Mouse (Mus musculus): ENCODE data around the gene Ank2. TPM values are rescaled to one million over a fixed set of nuclear protein-coding genes. Genes with fewer than 3 reads are reported as not detected.

Gene Ank2
- polyA plus RNA-seq, 1 experiment from 2014 or later = 25.8 TPM

DNA sequence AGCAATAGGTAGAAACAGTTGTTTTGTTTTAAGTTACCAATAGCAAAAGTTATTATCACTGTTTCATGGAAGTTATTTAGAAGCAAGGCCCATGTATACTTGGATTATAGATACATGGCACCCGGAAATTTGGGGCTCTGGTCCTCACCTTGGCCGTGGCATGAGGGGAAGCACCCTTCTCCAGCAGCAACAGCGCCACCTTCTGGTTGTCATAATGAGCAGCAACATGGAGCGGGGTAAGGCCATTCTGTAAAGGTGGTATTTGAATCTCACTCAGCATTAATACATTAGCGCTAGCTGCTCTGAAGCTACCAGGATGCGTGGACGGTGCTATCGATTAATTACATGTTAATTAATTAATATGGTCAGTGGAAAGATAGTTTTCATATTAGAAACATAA lies 486.6 kb downstream of the Ank2 start:
- no peaks in the 10 kb centered on the region for H3K27me3 ChIP-seq (ENCODE audit: insufficient read depth, poor library complexity, severe bottlenecking)
- H3K4me3 ChIP-seq = no peak overlapping the region
- H3K36me3 ChIP-seq = peaks cover 19% of the 10 kb centered on the region; the same call in 1 of the 2 replicates
- no peak for DNase-seq (ENCODE audit: low spot score)
- H3K9me3 ChIP-seq = no peaks in the 10 kb centered on the region
- H3K27ac ChIP-seq = no peak overlapping the region
- 48% methylated on average over 8 of the region's 8 CpGs for WGBS
- H3K4me1 ChIP-seq = no peaks in the 10 kb centered on the region

DNA sequence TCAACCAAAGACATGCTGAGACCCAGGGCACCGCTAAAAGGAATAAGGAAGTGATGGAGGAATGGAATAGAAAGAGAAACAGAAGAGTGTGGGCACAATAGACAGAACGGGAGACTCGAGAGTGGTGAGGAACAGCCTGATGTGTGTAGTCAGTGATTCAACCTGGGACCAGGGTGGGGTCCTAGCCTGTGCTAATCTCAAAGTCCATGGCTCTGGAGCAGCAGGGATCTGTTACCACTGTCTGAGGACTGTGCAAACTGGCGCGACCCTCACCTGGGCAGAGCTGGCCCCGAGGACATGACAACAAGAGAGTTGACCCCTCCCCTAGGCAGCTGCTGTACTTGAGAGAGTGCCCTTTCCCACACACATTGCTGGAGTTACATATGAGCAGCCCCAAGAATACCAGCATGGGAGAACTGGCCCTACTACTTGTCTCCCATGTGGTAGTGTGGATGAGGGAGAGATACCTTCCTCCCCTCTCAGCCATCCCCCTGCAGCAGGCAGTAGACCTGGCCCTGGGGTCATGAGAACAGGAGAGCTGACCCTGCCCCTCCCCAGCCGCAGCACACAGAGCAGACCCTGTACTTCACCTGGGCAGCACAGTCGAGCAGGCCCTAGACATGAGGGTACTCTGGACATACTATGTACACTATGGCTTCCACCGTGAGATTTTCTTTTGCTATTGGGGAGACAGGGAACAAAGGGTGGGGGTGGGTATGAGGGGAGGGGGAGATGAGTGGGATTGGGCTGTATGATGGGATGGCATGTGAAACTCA lies 493.1 kb downstream of the Ank2 start:
- no peaks in the 10 kb centered on the region for H3K9me3 ChIP-seq
- DNase-seq (ENCODE audit: low spot score) = no peak
- no peaks in the 10 kb centered on the region for H3K4me1 ChIP-seq
- H3K27me3 ChIP-seq (ENCODE audit: insufficient read depth, poor library complexity, severe bottlenecking) = no peaks in the 10 kb centered on the region
- 94% methylated on average over 9 of the region's 9 CpGs for WGBS
- H3K4me3 ChIP-seq = no peak overlapping the region
- H3K27ac ChIP-seq = no peak overlapping the region
- H3K36me3 ChIP-seq = peaks cover 12% of the 10 kb centered on the region; the same call in 1 of the 2 replicates

GRCm38 (mm10) chr3:127004860-127005633 lies 494.1 kb downstream of the Ank2 start:
- Histone ChIP-seq H3K9me3 (no peaks in the 10 kb centered on the region), H3K4me1 (no peaks in the 10 kb centered on the region), H3K4me3 (no peak overlapping the region), H3K27ac (no peak overlapping the region), H3K36me3 (peaks cover 8% of the 10 kb centered on the region; the same call in 1 of the 2 replicates), H3K27me3 (ENCODE audit: insufficient read depth, poor library complexity, severe bottlenecking) (no peaks in the 10 kb centered on the region)
- 69% methylated on average over 9 of the region's 9 CpGs for WGBS
- no peak for DNase-seq (ENCODE audit: low spot score)

DNA sequence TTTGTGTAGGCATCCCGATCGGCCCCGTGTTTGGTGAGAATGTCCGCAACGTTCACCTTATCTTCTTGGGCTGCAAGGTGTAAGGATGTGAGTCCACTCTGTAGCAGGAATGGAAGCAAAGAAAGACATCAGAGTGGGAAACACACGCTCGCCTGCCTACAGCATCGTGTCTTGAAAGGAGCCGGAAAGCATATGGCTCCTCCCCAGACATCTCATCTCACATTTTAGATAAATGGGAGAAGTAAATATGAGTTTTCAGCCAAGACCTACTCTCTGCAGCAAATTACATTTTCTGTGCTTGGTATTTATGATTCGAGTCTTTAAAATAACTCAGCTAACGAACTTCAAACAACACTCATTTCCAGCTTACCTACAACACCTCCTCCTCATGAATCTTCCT lies 495.2 kb downstream of the Ank2 start:
- no peak for DNase-seq (ENCODE audit: low spot score)
- no peak overlapping the region for H3K4me3 ChIP-seq
- no peaks in the 10 kb centered on the region for H3K9me3 ChIP-seq
- WGBS = 91% methylated on average over 11 of the region's 11 CpGs
- peaks cover 6% of the 10 kb centered on the region; the same call in 1 of the 2 replicates for H3K36me3 ChIP-seq
- no peaks in the 10 kb centered on the region for H3K27me3 ChIP-seq (ENCODE audit: insufficient read depth, poor library complexity, severe bottlenecking)
- no peaks in the 10 kb centered on the region for H3K4me1 ChIP-seq
- H3K27ac ChIP-seq = no peak overlapping the region

GRCm38 (mm10) chr3:126998742-126999112 lies 500.4 kb downstream of the Ank2 start:
- DNase-seq (ENCODE audit: low spot score) = no peak

GRCm38 (mm10) chr3:126998008-126998741 lies 501.0 kb downstream of the Ank2 start:
- DNase-seq (ENCODE audit: low spot score) = no peak
- Histone ChIP-seq H3K4me1 (peaks cover 12% of the 10 kb centered on the region), H3K4me3 (peak overlapping the region; percentile 45), H3K9me3 (no peaks in the 10 kb centered on the region), H3K27me3 (ENCODE audit: insufficient read depth, poor library complexity, severe bottlenecking) (no peaks in the 10 kb centered on the region), H3K27ac (peak overlapping the region; percentile 31; the same call in 1 of the 2 replicates), H3K36me3 (no peaks in the 10 kb centered on the region)
- 13% methylated on average over 12 of the region's 12 CpGs for WGBS

More at GRCm38 (mm10) chr3:126998742-126999112, 500.4 kb downstream of the Ank2 start:
- WGBS = 10% methylated on average over 8 of the region's 8 CpGs
- Histone ChIP-seq H3K36me3 (no peaks in the 10 kb centered on the region), H3K4me1 (peaks cover 12% of the 10 kb centered on the region), H3K9me3 (no peaks in the 10 kb centered on the region), H3K4me3 (peak overlapping the region; percentile 45), H3K27ac (peak overlapping the region; percentile 31; the same call in 1 of the 2 replicates), H3K27me3 (ENCODE audit: insufficient read depth, poor library complexity, severe bottlenecking) (no peaks in the 10 kb centered on the region)

- Histone ChIP-seq H3K36me3 (no peaks in the 10 kb centered on the region), H3K4me3 (peak overlapping the region; percentile 45), H3K27me3 (ENCODE audit: insufficient read depth, poor library complexity, severe bottlenecking) (no peaks in the 10 kb centered on the region), H3K4me1 (peaks cover 12% of the 10 kb centered on the region), H3K9me3 (no peaks in the 10 kb centered on the region), H3K27ac (peak overlapping the region; percentile 31; the same call in 1 of the 2 replicates)
- WGBS = 13% methylated on average over 17 of the region's 17 CpGs
- no peak for DNase-seq (ENCODE audit: low spot score)
Observed at GRCm38 (mm10) chr3:126997391-126998007, 501.7 kb downstream of the Ank2 start.

DNA sequence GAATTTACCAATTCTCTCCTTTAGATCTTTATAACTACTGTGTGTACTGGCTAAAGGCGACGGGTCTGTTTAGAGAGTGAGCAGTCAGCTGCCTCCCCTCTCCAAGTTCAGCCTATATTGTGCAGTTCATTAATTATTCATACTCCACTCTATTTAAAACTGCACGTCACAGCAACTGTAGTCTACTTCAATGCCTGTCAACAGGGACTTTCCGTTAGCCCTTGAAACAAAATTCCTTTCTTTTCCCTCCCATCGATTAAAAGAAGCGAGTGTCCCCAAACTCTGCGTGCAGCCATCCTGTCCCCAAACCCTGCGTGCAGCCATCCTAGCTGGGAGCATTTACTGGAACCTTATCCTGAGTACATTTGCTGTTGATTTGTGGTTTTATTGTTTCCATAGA lies 502.4 kb downstream of the Ank2 start:
- whole genome bisulfite sequencing = 85% methylated on average over 8 of the region's 8 CpGs
- H3K27ac ChIP-seq = no peak overlapping the region
- H3K4me3 ChIP-seq = no peak overlapping the region
- peaks cover 12% of the 10 kb centered on the region for H3K4me1 ChIP-seq
- H3K36me3 ChIP-seq = no peaks in the 10 kb centered on the region
- H3K9me3 ChIP-seq = no peaks in the 10 kb centered on the region
- no peaks in the 10 kb centered on the region for H3K27me3 ChIP-seq (ENCODE audit: insufficient read depth, poor library complexity, severe bottlenecking)
- DNase-seq (ENCODE audit: low spot score) = no peak

DNA sequence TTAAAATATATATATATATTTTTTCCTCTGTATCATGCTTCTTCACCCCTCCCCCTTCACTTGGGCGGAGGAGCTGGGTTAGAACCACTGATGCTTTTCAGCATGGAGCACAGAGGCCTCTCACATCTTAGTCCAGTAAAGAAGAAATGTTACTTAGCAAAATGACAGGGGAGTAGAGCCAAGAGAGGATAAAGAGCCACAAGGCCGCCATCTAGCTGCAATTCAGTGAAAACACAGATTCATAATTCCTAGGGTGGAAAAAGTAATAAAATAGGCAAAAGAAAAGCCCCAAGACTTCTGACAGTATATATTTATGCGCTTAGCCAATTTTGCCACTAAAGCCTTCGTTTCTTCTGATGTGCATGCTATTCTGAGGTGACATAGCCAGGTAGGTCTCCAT lies 503.2 kb downstream of the Ank2 start:
- no peak overlapping the region for H3K27ac ChIP-seq
- no peak overlapping the region for H3K4me3 ChIP-seq
- H3K9me3 ChIP-seq = no peaks in the 10 kb centered on the region
- no peaks in the 10 kb centered on the region for H3K27me3 ChIP-seq (ENCODE audit: insufficient read depth, poor library complexity, severe bottlenecking)
- DNase-seq (ENCODE audit: low spot score) = no peak
- H3K4me1 ChIP-seq = peaks cover 12% of the 10 kb centered on the region
- H3K36me3 ChIP-seq = no peaks in the 10 kb centered on the region
- WGBS = 73% methylated on average over 4 of the region's 4 CpGs

DNA sequence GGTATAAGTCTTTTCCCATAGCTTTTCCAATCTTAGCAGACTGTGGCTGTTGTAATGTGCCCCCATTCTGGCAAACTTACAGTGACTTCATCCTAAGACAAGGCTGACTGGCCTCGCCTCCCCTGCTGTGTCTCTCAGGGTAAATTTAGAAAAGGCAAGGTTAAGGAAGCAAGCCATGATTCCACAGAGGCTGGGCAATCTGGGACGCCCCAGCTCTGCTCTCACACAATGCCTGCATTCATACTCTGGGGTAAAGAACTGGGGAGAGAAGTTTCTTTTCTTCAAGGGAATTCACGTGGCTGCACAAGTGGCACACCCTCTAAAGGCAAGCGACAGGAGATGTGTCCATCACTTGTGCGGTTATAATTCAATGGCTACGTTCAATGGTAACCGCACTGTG lies 505.0 kb downstream of the Ank2 start:
- Histone ChIP-seq H3K9me3 (no peaks in the 10 kb centered on the region), H3K4me3 (no peak overlapping the region), H3K36me3 (no peaks in the 10 kb centered on the region), H3K4me1 (peaks cover 12% of the 10 kb centered on the region), H3K27ac (no peak overlapping the region), H3K27me3 (ENCODE audit: insufficient read depth, poor library complexity, severe bottlenecking) (no peaks in the 10 kb centered on the region)
- DNase-seq (ENCODE audit: low spot score) = no peak
- 71% methylated on average over 7 of the region's 7 CpGs for WGBS

GRCm38 (mm10) chr3:126989936-126990335 lies 509.2 kb downstream of the Ank2 start:
- Histone ChIP-seq H3K4me1 (no peaks in the 10 kb centered on the region), H3K9me3 (no peaks in the 10 kb centered on the region), H3K27ac (no peak overlapping the region), H3K36me3 (no peaks in the 10 kb centered on the region), H3K4me3 (no peak overlapping the region), H3K27me3 (ENCODE audit: insufficient read depth, poor library complexity, severe bottlenecking) (no peaks in the 10 kb centered on the region)
- no peak for DNase-seq (ENCODE audit: low spot score)
- 78% methylated on average over 3 of the region's 3 CpGs for WGBS

DNA sequence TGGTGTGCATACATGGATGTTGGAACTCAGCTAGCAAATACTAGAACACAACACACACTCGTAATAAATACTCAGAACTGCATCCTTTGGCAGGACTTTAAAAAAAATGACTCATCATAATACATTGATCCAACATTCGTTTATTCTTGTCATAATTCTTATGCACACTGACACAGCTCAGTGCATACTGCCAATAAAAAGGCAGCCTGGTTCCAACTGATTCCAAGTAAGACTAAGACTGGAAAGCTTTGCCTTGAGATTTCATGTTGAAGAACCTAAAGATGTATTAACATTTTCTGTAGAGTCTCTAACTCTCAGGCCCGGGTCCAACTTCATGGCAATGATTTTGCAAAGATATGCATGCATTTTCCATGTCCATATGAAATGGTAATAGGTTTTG lies 512.5 kb downstream of the Ank2 start:
- 80% methylated on average over 3 of the region's 3 CpGs for WGBS

More for the DNA sequence above, 512.5 kb downstream of the Ank2 start:
- no peak for DNase-seq (ENCODE audit: low spot score)
- no peak overlapping the region for H3K4me3 ChIP-seq
- H3K27ac ChIP-seq = no peak overlapping the region
- no peaks in the 10 kb centered on the region for H3K9me3 ChIP-seq
- H3K27me3 ChIP-seq (ENCODE audit: insufficient read depth, poor library complexity, severe bottlenecking) = no peaks in the 10 kb centered on the region
- no peaks in the 10 kb centered on the region for H3K36me3 ChIP-seq
- no peaks in the 10 kb centered on the region for H3K4me1 ChIP-seq

Measured in heart, embryonic 10.5 days (tissue).